Mouse (Mus musculus): ENCODE data around the gene Mief2. TPM values are rescaled to one million over a fixed set of nuclear protein-coding genes. Genes with fewer than 3 reads are reported as not detected.

Mief2 gene
- polyA plus RNA-seq (2012; rRNA removed): 15.7 and 17.4 TPM in 2 replicates

GRCm38 (mm10) chr11:60728260-60728761 lies at the start of gene Mief2:
TSS of gene Mief2 (plus strand) at chr11:60728398.

GRCm38 (mm10) chr11:60699524-60700075 lies 28.6 kb upstream of the Mief2 start, which contains the start of gene Llgl1:
TSS of gene Llgl1 (plus strand) at chr11:60699723.

GRCm38 (mm10) chr11:60726601-60727391 lies 1.4 kb upstream of the Mief2 start, which contains the start of gene Flii:
TSS of gene Flii (minus strand) at chr11:60727263.

GRCm38 (mm10) chr11:60776829-60777740 lies 48.9 kb downstream of the Mief2 start, which contains the start of the genes Top3a and Smcr8:
TSS of gene Top3a (minus strand) at chr11:60777365.
TSS of gene Smcr8 (plus strand) at chr11:60777524.

Other genes starting within 250 kb of the Mief2 start
- gene Alkbh5, start 192.0 kb upstream of the Mief2 start, polyA plus RNA-seq (2012; rRNA removed): 16.2 and 19.4 TPM in 2 replicates
- 107 and 133 TPM in 2 replicates for gene Llgl1, start 28.7 kb upstream of the Mief2 start, polyA plus RNA-seq (2012; rRNA removed)
- gene Flii, start 1.1 kb upstream of the Mief2 start, polyA plus RNA-seq (2012; rRNA removed): 101 and 103 TPM in 2 replicates
- 15.9 and 17.1 TPM in 2 replicates for gene Top3a, start 49.0 kb downstream of the Mief2 start, polyA plus RNA-seq (2012; rRNA removed)
- gene Smcr8, start 49.1 kb downstream of the Mief2 start, polyA plus RNA-seq (2012; rRNA removed): 8.9 and 11.0 TPM in 2 replicates
- gene Shmt1, start 83.3 kb downstream of the Mief2 start, polyA plus RNA-seq (2012; rRNA removed): 36.1 and 36.3 TPM in 2 replicates
- gene Dhrs7b, start 102.2 kb downstream of the Mief2 start, polyA plus RNA-seq (2012; rRNA removed): 10.2 and 16.1 TPM in 2 replicates
- 58.6 and 66.9 TPM in 2 replicates for gene Tmem11, start 150.9 kb downstream of the Mief2 start, polyA plus RNA-seq (2012; rRNA removed)
- 14.0 and 27.5 TPM in 2 replicates for gene Natd1, start 186.4 kb downstream of the Mief2 start, polyA plus RNA-seq (2012; rRNA removed)
- gene Map2k3, start 203.6 kb downstream of the Mief2 start, polyA plus RNA-seq (2012; rRNA removed): 16.7 and 23.8 TPM in 2 replicates